Mouse (Mus musculus) liver, embryonic 15.5 days (tissue): ENCODE measurements at regions not wholly inside any gene's neighbourhood (a gene's known extent, or its start where the extent isn't known, plus 50 kb on each side); places are given as distances from the start of the nearest gene placed in this dataset.
"Not testable (repeated sequence)": the region's sequence is repeated elsewhere in the genome, so short reads cannot be mapped to it uniquely, and the experiment has no call there.

ENCODE experiments used
- ATAC-seq: fragments of 200-750 bp; cut with Nextera tagmentation; 2 replicates; pipeline ENCODE4 v1.8.0; 2017; ENCODE audit warnings: moderate number of reproducible peaks, mild to moderate bottlenecking, moderate library complexity; ENCODE audit not compliant: insufficient read depth
- H3K27ac ChIP-seq: fragments of 300-500 bp; sonication (generic); replicated peaks from 2 replicates; pipeline ENCODE4 v1.5.1; 2015; ENCODE audit warnings: mild to moderate bottlenecking, inconsistent platforms
- H3K27me3 ChIP-seq: fragments of 300-500 bp; sonication (generic); 2 replicates; pipeline ENCODE4 v1.6.1; 2015; ENCODE audit warnings: mild to moderate bottlenecking, inconsistent platforms
- H3K36me3 ChIP-seq: fragments of 300-500 bp; sonication (generic); replicated peaks from 2 replicates; pipeline ENCODE4 v1.6.1; 2015; ENCODE audit warnings: moderate library complexity, mild to moderate bottlenecking, inconsistent platforms
- H3K4me1 ChIP-seq: fragments of 300-500 bp; sonication (generic); replicated peaks from 2 replicates; pipeline ENCODE4 v1.6.1; 2015; ENCODE audit warnings: inconsistent platforms
- H3K4me2 ChIP-seq: fragments of 300-500 bp; sonication (generic); 2 replicates; pipeline ENCODE4 v1.6.1; 2015; ENCODE audit warnings: moderate library complexity, mild to moderate bottlenecking, inconsistent platforms
- H3K4me3 ChIP-seq: fragments of 300-500 bp; sonication (generic); replicated peaks from 2 replicates; pipeline ENCODE4 v1.5.1; 2015; ENCODE audit warnings: mild to moderate bottlenecking, inconsistent platforms
- H3K9ac ChIP-seq: fragments of 300-500 bp; sonication (generic); 2 replicates; pipeline ENCODE4 v1.6.1; 2015; ENCODE audit warnings: moderate library complexity, mild to moderate bottlenecking, inconsistent platforms
- H3K9me3 ChIP-seq: fragments of 300-500 bp; sonication (generic); replicated peaks from 2 replicates; pipeline ENCODE4 v1.6.1; 2016; ENCODE audit warnings: inconsistent platforms
- WGBS: fragments of 180-500 bp; shearing (Covaris S2); methylation state at CpG from one replicate; pipeline ENCODE4 v1.1.7; 2015; ENCODE audit warnings: mixed read lengths; ENCODE audit not compliant: insufficient replicate concordance; 5-methylcytosine and 5-hydroxymethylcytosine counted together

DNA sequence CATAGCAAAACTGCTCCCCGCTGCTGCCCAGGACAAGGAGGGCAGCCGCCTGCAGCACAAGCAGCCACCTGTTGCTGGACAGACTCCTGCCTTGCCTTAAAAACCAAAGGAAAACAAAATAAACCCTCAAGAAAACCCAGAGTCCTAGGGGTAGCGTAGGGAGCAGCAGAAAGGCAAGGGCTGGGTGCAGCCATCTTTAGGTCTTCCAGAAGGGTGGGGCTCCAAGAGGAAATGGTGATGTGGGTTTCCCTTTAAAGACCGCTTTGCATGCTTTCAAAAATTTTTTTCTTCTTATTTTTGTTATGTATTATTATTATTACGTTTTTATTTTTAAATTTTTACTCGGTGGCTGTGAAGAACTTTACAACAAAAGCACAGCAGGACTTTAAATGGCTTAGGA is 300.1 kb downstream of the Vrk1 start:
- H3K9me3 ChIP-seq, result no peaks in the 10 kb centered on the region
- no peak overlapping the region for H3K27ac ChIP-seq
- H3K27me3 ChIP-seq, result peaks cover 7% of the 10 kb centered on the region; the same call in 1 of the 2 replicates
- 39% methylated on average over 6 of the region's 6 CpGs for WGBS
- H3K36me3 ChIP-seq, result no peaks in the 10 kb centered on the region
- H3K4me2 ChIP-seq, result peak overlapping the region; percentile 62; the same call in 1 of the 2 replicates
- no peak overlapping the region for H3K4me3 ChIP-seq
- H3K9ac ChIP-seq, result no peak overlapping the region
- H3K4me1 ChIP-seq, result no peaks in the 10 kb centered on the region
- no peak for ATAC-seq

DNA sequence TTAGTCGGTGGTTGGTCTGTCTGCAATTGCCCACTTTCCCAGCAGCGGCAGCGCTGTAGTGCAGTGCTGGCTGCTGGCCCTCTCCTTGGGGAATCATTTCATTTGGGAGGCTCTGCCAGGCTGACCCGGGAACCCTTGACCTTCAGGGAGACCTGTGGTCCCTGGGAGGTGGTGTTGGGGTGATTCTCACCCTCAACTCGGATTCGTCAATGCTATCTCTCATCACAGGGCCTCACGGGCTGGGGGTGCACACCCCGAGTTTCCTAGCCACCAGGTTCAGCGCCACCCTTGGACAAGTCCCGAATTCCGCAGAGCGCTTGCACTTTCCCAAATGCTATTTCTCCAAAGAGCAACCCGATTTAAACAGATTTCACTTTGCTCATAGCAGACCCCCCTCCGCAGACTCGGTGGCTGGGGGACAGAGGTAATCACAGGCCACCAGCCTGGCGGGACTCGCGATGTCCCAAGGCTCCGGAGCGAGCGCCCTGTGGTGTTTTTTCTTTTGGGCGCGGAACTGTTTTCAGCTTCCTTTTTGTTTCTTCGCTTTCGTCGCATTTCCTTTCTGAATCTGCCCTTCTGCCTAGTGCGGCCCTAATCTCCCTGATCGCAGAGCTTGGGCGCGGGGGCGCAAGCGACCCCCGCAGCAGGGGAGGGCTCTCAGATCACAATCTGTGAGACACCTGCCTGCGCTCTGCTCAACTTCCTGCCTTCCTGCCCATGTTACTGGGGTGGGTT is 300.7 kb downstream of the Vrk1 start:
- WGBS, result 1% methylated on average over 34 of the region's 34 CpGs
- Histone ChIP-seq H3K4me1 (no peaks in the 10 kb centered on the region), H3K9ac (no peak overlapping the region), H3K27me3 (peaks cover 7% of the 10 kb centered on the region; the same call in 1 of the 2 replicates), H3K4me2 (peak overlapping the region; percentile 62), H3K4me3 (peak overlapping the region; percentile 41), H3K27ac (no peak overlapping the region), H3K36me3 (no peaks in the 10 kb centered on the region), H3K9me3 (no peaks in the 10 kb centered on the region)
- ATAC-seq, result no peak

DNA sequence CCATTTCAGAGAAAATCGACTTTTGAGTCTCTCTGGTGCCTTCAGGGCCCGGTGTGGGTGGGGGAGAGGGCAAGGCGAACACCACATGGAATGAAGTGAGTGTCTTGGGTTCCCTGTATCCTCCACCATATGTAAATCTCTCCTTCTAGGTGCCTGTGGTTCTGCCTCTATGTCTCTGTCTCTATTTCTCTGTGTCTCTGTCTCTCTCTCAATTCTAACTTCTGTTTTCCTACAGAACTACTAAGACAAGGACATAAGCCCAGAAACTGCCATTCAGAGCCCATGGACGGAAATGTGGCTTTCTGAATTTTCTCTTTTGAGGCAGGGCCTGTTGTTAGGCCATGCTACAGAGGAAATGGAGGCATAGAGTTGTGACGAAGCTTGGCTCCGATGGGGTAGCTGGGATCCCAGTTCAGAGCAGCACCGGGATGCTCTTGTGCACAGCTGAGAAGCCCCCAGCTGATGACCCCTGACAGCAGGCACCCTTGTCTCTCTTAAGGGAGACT is 301.3 kb downstream of the Vrk1 start:
- Histone ChIP-seq H3K4me2 (peak overlapping the region; percentile 62), H3K9ac (no peak overlapping the region), H3K9me3 (no peaks in the 10 kb centered on the region), H3K27me3 (peaks cover 7% of the 10 kb centered on the region; the same call in 1 of the 2 replicates), H3K36me3 (no peaks in the 10 kb centered on the region), H3K27ac (no peak overlapping the region), H3K4me3 (peak overlapping the region; percentile 41; the same call in 1 of the 2 replicates), H3K4me1 (no peaks in the 10 kb centered on the region)
- ATAC-seq, result no peak
- 38% methylated on average over 7 of the region's 7 CpGs for WGBS

DNA sequence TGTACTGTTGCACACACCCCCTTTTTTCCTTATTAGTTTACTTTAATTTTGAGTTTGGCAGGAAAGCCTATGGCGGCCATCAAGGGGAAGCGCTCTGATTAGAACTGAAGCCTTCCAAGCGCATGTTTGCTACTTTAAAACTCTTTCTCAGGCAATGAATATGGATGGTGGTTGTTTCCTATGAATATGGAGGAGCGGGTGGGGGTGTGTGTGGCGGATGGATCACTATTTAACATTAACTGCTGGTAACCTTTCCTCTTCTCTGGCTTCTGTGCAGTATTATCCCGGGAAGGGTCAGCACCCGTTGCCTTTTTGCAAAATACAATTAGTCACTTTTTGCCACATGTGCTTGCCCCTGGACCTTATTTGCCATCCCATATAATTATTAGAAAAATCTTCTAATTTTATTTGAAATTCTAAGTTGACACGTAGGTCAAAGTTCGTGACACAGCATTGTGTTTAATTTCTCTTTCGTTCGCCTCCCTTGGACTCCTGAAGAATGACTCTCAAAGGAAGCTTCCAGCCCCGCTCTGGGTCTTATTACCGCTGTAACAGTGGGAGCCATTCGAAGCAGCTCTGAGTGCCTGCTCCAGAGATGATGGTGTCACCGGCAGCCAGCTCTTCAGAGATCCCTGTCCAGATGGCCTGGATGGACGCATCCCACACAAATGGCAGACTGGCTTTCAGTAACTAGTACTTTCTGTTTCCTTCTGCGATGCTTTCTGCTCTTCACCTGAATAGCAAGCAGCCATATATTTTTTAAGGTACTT is 302.0 kb downstream of the Vrk1 start:
- Histone ChIP-seq H3K27ac (no peak overlapping the region), H3K9me3 (no peaks in the 10 kb centered on the region), H3K4me3 (no peak overlapping the region), H3K4me1 (no peaks in the 10 kb centered on the region), H3K27me3 (peaks cover 7% of the 10 kb centered on the region; the same call in 1 of the 2 replicates), H3K4me2 (no peak overlapping the region), H3K36me3 (no peaks in the 10 kb centered on the region), H3K9ac (no peak overlapping the region)
- ATAC-seq, result no peak
- 74% methylated on average over 17 of the region's 17 CpGs for WGBS

DNA sequence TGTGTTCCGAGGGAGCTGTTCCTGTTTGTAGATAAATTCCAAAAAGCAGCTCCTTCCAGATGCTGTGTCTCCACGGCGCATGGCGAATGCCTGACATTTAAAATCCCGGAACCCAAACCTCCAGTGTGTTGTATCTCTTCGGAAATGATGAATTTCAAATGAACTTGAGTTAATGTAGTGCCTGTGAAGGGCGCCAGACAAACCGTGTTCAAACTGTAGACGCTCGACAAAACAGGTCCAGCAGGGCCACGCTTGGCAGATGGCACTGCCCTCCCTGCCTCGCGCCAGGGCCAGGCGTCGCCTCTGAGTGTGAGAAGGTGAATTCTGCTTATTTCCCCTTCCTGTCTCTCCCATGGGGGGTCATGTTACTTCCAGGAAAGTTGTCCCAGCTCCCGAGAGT is 307.7 kb downstream of the Vrk1 start:
- H3K9me3 ChIP-seq, result no peaks in the 10 kb centered on the region
- WGBS, result 74% methylated on average over 16 of the region's 16 CpGs
- no peak overlapping the region for H3K9ac ChIP-seq
- no peak overlapping the region for H3K27ac ChIP-seq
- no peak for ATAC-seq
- H3K4me3 ChIP-seq, result no peak overlapping the region
- H3K4me1 ChIP-seq, result no peaks in the 10 kb centered on the region
- H3K36me3 ChIP-seq, result no peaks in the 10 kb centered on the region
- H3K4me2 ChIP-seq, result no peak overlapping the region
- no peaks in the 10 kb centered on the region for H3K27me3 ChIP-seq

DNA sequence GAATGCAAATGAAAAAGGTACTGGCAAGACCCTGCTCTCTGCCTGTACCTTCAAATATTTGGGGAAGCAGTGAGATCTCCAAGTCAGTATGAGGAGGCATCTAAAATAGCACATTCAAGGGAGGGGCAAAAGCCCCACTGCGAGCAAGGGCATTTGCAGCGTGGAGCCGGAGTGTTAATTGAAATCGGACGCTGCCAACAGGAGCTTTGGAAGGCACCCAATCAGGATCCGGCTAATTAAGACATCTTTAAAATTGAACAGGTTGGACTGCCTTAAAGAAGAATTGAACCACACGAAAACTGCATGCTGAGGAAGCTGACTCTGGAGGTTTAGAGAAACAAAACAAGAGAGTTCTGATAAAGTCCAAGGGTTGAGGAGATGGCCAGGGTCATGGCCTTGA is 311.5 kb downstream of the Vrk1 start:
- H3K9me3 ChIP-seq, result no peaks in the 10 kb centered on the region
- H3K4me2 ChIP-seq, result no peak overlapping the region
- H3K9ac ChIP-seq, result no peak overlapping the region
- 75% methylated on average over 7 of the region's 7 CpGs for WGBS
- H3K27ac ChIP-seq, result no peak overlapping the region
- no peaks in the 10 kb centered on the region for H3K36me3 ChIP-seq
- H3K4me1 ChIP-seq, result no peaks in the 10 kb centered on the region
- H3K4me3 ChIP-seq, result no peak overlapping the region
- no peaks in the 10 kb centered on the region for H3K27me3 ChIP-seq
- no peak for ATAC-seq

DNA sequence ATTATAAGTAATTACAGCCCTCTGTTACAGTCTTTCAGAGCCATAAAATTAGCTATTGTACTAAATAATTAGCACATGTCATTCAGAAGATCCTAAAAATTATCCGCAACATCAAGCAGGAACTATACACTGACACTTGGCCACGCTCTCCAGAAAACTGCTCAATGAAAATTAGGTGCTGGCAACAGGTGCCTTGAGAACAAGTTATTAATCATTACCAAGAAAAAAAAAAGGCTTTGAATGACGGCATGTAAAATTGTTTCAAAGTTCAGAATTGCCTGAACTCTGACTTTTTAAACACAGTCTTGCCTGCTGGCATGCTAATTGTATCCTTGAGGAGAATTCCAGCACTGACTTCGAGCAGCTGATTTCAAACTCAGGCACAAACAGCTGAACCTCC is 316.6 kb downstream of the Vrk1 start:
- no peaks in the 10 kb centered on the region for H3K27me3 ChIP-seq

DNA sequence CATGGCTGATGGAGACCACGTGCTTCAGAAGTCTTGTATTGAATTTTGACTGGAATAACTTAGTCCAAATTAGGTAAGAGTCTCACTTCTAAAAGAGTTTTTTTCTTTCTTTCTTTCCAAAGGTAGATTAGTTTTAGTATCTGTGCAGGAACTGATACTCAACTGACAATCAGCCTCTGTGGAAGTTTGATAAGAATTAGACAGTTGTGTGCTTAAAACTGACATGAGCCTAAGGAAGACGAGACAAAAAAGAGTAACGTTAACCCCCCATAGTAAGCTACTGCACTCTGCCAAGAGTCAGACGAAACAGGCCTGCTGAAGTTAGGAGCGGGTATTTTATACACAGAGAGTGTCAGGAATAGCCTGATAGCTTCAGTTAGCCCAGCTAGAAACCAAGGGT is 317.3 kb downstream of the Vrk1 start:
- ATAC-seq, result no peak
- H3K27me3 ChIP-seq, result no peaks in the 10 kb centered on the region
- H3K4me1 ChIP-seq, result no peaks in the 10 kb centered on the region
- H3K36me3 ChIP-seq, result no peaks in the 10 kb centered on the region
- H3K9me3 ChIP-seq, result 0 out of 2 replicates have a peak, but pooled peaks cover 7% of the 10 kb centered on the region
- no peak overlapping the region for H3K27ac ChIP-seq
- H3K9ac ChIP-seq, result no peak overlapping the region
- 37% methylated on average over 5 of the region's 5 CpGs for WGBS
- H3K4me3 ChIP-seq, result no peak overlapping the region
- H3K4me2 ChIP-seq, result no peak overlapping the region

More for the DNA sequence above, 316.6 kb downstream of the Vrk1 start:
- no peak overlapping the region for H3K9ac ChIP-seq
- no peak overlapping the region for H3K4me2 ChIP-seq
- H3K4me1 ChIP-seq, result no peaks in the 10 kb centered on the region
- no peak overlapping the region for H3K27ac ChIP-seq
- no peak overlapping the region for H3K4me3 ChIP-seq
- H3K9me3 ChIP-seq, result 0 out of 2 replicates have a peak, but pooled peaks cover 7% of the 10 kb centered on the region
- 68% methylated on average over 4 of the region's 4 CpGs for WGBS
- no peak for ATAC-seq
- H3K36me3 ChIP-seq, result no peaks in the 10 kb centered on the region

DNA sequence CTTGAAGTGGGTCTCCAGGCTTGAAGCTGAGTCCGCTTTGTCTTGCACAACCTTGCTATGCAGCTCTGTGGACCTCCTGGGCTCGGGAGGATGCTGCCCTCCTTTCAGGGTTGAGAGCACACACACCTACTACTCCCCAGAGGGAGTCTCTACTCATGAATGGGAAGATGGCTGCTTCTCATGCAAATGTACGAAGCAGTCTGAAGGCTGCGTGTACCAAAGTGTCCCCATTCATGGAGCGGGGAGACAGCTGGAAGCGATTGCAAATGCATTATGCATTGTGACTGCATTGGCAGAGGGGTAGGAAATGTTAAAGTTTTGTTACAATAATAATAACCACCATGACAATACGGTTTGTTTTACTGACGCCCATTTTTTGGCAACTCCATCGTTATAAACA is 347.8 kb downstream of the Vrk1 start:
- no peak for ATAC-seq
- Histone ChIP-seq H3K4me2 (no peak overlapping the region), H3K27ac (no peak overlapping the region), H3K9me3 (no peaks in the 10 kb centered on the region), H3K4me1 (no peaks in the 10 kb centered on the region), H3K4me3 (no peak overlapping the region), H3K9ac (no peak overlapping the region), H3K27me3 (no peaks in the 10 kb centered on the region), H3K36me3 (no peaks in the 10 kb centered on the region)
- 74% methylated on average over 9 of the region's 9 CpGs for WGBS

DNA sequence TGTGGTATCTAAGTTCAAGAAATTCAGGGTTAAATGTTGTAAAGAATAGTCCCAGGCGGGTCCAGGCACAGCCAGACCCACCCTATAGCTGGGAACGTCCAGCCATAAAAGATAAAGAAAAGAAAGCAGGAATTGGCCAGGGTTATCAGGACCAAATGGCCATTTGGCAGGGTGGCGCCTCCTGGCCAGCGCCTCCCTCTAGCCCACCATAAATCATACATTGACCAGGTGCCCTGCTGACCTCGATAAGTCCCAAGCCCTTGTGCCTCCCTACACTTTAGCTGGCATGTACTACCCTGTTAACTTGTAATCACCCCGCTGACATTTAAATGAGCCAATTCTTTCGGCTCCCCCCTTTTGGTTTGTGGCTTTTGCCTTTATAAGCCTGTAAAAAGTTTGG is 351.6 kb downstream of the Vrk1 start:
- H3K27ac ChIP-seq, H3K9ac ChIP-seq, H3K4me3 ChIP-seq, ATAC-seq, H3K4me2 ChIP-seq, H3K27me3 ChIP-seq, H3K4me1 ChIP-seq, H3K36me3 ChIP-seq, H3K9me3 ChIP-seq: not testable (repeated sequence)
- 40% methylated on average over 7 of the region's 7 CpGs for WGBS

DNA sequence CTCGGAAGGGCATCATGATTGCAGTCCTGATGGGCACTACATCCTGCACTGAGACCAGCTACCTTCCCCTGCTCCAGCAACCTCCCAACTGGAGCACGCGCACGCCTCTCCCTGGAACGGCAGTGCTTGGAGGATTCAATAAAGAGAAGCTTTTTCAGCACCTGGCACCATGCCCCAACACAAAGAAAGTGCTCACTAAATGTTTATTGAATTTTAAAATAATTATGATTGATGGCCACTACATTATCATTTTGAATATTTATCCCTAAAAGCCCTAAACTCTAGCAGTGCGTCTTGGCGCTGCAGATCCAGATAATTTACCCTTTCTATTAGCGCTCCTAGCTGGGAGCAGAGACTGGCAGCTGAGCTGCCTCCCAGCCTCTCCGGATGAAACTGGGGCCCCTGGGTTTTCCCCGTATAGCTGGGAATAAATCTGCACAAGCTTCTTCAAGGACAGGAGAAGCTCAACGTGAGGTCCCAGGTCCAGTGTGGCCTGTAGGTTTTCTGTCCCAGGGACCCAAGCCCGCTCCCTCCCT is 364.9 kb downstream of the Vrk1 start:
- Histone ChIP-seq H3K9me3 (no peaks in the 10 kb centered on the region), H3K36me3 (no peaks in the 10 kb centered on the region), H3K4me3 (no peak overlapping the region), H3K9ac (no peak overlapping the region), H3K4me1 (no peaks in the 10 kb centered on the region), H3K27me3 (peaks cover 10% of the 10 kb centered on the region; the same call in 1 of the 2 replicates), H3K27ac (no peak overlapping the region), H3K4me2 (no peak overlapping the region)
- 67% methylated on average over 12 of the region's 12 CpGs for WGBS
- ATAC-seq, result no peak
